ENCODE assay signal across 16 mouse cellular contexts in the genomic region with DNA sequence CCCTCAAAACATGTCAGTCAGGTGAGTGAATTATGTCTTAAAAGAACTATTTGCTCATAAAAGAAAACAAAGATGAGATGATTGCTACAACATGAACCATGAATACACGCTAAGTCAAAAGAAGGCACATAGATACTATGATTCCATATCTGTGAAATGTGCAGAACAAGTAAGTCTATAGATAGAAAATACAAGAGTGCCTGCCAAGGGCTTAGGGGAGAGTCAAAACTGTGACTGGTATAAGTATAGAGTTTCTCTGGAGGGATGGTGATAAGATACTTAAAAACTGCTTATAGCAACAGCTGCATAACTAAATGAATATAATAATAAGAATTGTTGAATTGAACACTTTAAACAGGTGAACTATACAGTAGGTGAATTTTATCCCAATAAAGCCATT.
"Had no signal": no experiment of that assay in that cellular context is flagged by ENCODE, and none has a peak within 500 bp of the region (broad histone marks: within the 10 kb centered on the region; RNA-seq: fewer than 3 reads in every experiment).

No protein-coding gene starts in this region.

- H3K36me3 ChIP-seq: neural tube, embryonic 13.5 days; neural tube, embryonic 15.5 days; stomach, embryonic 15.5 days had no signal

- H3K9ac ChIP-seq: neural tube, embryonic 13.5 days; neural tube, embryonic 15.5 days; stomach, embryonic 15.5 days had no signal

- H3K9me3 ChIP-seq: neural tube, embryonic 13.5 days; neural tube, embryonic 15.5 days; stomach, embryonic 15.5 days had no signal

- H3K4me1 ChIP-seq: neural tube, embryonic 15.5 days; stomach, embryonic 15.5 days had no signal

- DNase-seq: retina, postnatal 1 day; right cerebral cortex, adult 18-20 months; right cerebral cortex, postnatal 14 days; right cerebral cortex, postnatal 25 days; right cerebral cortex, postnatal 4 days; spleen, adult 18-20 months; thymus, adult 18-20 months; thymus, adult 2 months; thymus, postnatal 14 days; thymus, postnatal 25 days; thymus, postnatal 36 days; thymus, postnatal 4 days had no signal

- H3K27me3 ChIP-seq: neural tube, embryonic 13.5 days; neural tube, embryonic 15.5 days; stomach, embryonic 15.5 days had no signal

- H3K4me3 ChIP-seq: neural tube, embryonic 13.5 days; neural tube, embryonic 15.5 days; stomach, embryonic 15.5 days had no signal

- H3K4me2 ChIP-seq: neural tube, embryonic 13.5 days; neural tube, embryonic 15.5 days; stomach, embryonic 15.5 days had no signal

- H3K27ac ChIP-seq: neural tube, embryonic 13.5 days; neural tube, embryonic 15.5 days; stomach, embryonic 15.5 days; stomach, postnatal 0 days had no signal
